In the genomic region with DNA sequence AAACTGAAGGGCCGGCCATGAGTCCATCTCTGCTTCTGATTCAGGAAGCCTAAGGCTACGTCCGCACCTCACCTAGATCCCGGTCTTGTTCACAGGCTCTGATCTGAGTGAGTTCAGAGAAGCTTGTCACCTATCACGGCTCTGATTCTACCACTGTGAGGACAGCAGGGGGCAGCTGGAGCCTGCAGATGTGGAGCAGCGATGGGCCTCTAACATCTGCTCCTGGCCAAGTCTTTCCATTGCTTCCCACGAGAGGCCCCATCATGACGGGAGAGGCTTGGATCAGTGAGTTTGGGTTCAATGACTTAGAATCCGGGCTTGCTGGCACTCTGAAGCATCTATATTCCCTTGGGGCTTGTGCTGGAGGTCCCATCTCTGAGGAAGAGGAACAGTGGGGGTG, we compare ENCODE assay signal across 8 mouse cellular contexts. TPM values are rescaled to one million over a fixed set of nuclear protein-coding genes. Genes with fewer than 3 reads are reported as not detected.
DNase-seq lines count a peak whose midpoint lies in the region; ATAC-seq and TF ChIP-seq lines count a peak whose summit lies in the region.

No protein-coding gene starts in this region.

- no peaks in the 10 kb centered on the region for H3K27me3 ChIP-seq in limb, embryonic 14.5 days (ENCODE audit: control insufficient read depth, insufficient read depth, low read length)

- no peak; the same call in 1 of the 2 replicates for ATAC-seq in limb, embryonic 14.5 days (ENCODE audit: low FRiP score, low read depth)

- H3K9me3 ChIP-seq in limb, embryonic 14.5 days (ENCODE audit: control insufficient read depth, low read length) = no peaks in the 10 kb centered on the region

- no peak for TF ChIP-seq POLR2A in limb, embryonic 14.5 days (IDR thresholded peaks at IDR 0.05; ENCODE audit: borderline replicate concordance, extremely low read depth, insufficient read depth, insufficient read length)

- peak; percentile 72 for DNase-seq in retina, embryonic 14.5 days (ENCODE audit: low spot score)
- no peak for DNase-seq in retina, postnatal 1 day
- DNase-seq in embryo, embryonic 10.5 days (ENCODE audit: low spot score) = peak; percentile 62
- DNase-seq in heart, postnatal 10 days = peak; percentile 79 to 81
- peak; percentile 73 for DNase-seq in limb, embryonic 14.5 days (ENCODE audit: low spot score)
- peak; percentile 63 for DNase-seq in ovary, postnatal 14 days (ENCODE audit: low spot score)
- DNase-seq in frontal cortex, postnatal 36 days (ENCODE audit: low spot score in 2 of 2) = no peak
- no peak for DNase-seq in right cerebral cortex, adult 18-20 months

- no peak overlapping the region for H3K4me3 ChIP-seq in limb, embryonic 14.5 days (replicated peaks; ENCODE audit: low read length)

- WGBS in limb, embryonic 14.5 days = 52% methylated on average over 9 of the region's 9 CpGs

- peaks cover 19% of the 10 kb centered on the region for H3K4me1 ChIP-seq in limb, embryonic 14.5 days (ENCODE audit: control insufficient read depth, insufficient read depth, low read length)

- intact Hi-C loops in heart, postnatal 10 days (cut with DNase I) = loop anchor here (1.0 kb wide), 2 partner anchors 35 to 51 kb away; no protein-coding TSS in a partner anchor

- H3K27ac ChIP-seq in limb, embryonic 14.5 days (replicated peaks; ENCODE audit: low read depth, low read length) = no peak overlapping the region

- no peak overlapping the region for H3K9ac ChIP-seq in limb, embryonic 14.5 days (ENCODE audit: low read depth, low read length, severe bottlenecking)

- H3K4me2 ChIP-seq in limb, embryonic 14.5 days (replicated peaks; ENCODE audit: low read depth, low read length, severe bottlenecking) = no peak overlapping the region

- no peaks in the 10 kb centered on the region for H3K36me3 ChIP-seq in limb, embryonic 14.5 days (ENCODE audit: control insufficient read depth, insufficient read depth, low read length)

RNA-seq across cellular contexts. Expression of a gene that starts 33.5 kb away (rescaled TPM):
- 10 to 100 TPM in 1 of 2 experiments, 1 to 10 TPM in 1; 8.6 to 11.3 TPM for total RNA-seq in heart, postnatal 10 days (2021)
- 34.6 and 43.9 TPM in 2 replicates for polyA plus RNA-seq in limb, embryonic 14.5 days (2012; rRNA removed)
- polyA plus RNA-seq in limb, embryonic 14.5 days (2014; fragmentation: Nextera tagmentation; extraction: Ambion mirVana) = 27.1 and 27.8 TPM in 2 replicates

RNA-seq across cellular contexts. Expression of a gene that starts 44.7 kb away (rescaled TPM):
- total RNA-seq in heart, postnatal 10 days (2021) = 10 to 100 TPM; 14.4 to 16.0 TPM
- polyA plus RNA-seq in limb, embryonic 14.5 days (2012; rRNA removed) = 27.2 and 37.2 TPM in 2 replicates
- 32.0 and 33.9 TPM in 2 replicates for polyA plus RNA-seq in limb, embryonic 14.5 days (2014; fragmentation: Nextera tagmentation; extraction: Ambion mirVana)

Comparison
In these comparisons a context has a peak if more than half of its experiments do, and no peak if none do; other contexts are left out.
1. DNase-seq: peak in retina, embryonic 14.5 days (single experiment), embryo, embryonic 10.5 days (single experiment), heart, postnatal 10 days (2 of 2), limb, embryonic 14.5 days (single experiment) and ovary, postnatal 14 days (single experiment); none in retina, postnatal 1 day (single experiment), frontal cortex, postnatal 36 days (0 of 2) and right cerebral cortex, adult 18-20 months (single experiment).